Mouse (Mus musculus) fat pad, adult 2 months (tissue): Measurements from ENCODE around the gene Fam114a2.

Experiments
- DNase-seq: peaks from one replicate; pipeline ENCODE4 v3.0.0-alpha.2; 2011; ENCODE audit warnings: low read depth, low spot score; ENCODE audit errors: extremely low read depth

Fam114a2 gene

GRCm38 (mm10) chr11:57445237-57445962 lies 73.0 kb downstream of the Fam114a2 start:
- DNase-seq: no peak

- DNase-seq: no peak
Measured at GRCm38 (mm10) chr11:57434153-57434552, 84.3 kb downstream of the Fam114a2 start.
